Mouse (Mus musculus): ENCODE measurements at regions not wholly inside any gene's neighbourhood (a gene's known extent, or its start where the extent isn't known, plus 50 kb on each side); places are given as distances from the start of the nearest gene placed in this dataset.
A peak's percentile ranks its signal among the peaks of the same experiment; 100 is the strongest.

GRCm38 (mm10) chr4:139907366-139907765 is 60.5 kb downstream of the Klhdc7a start:
- DNase-seq (ENCODE audit: low read depth, low spot score), result no peak

- DNase-seq (ENCODE audit: low read depth, low spot score), result peak; percentile 22
These were observed 61.6 kb downstream of the Klhdc7a start for GRCm38 (mm10) chr4:139906176-139906575.

DNA sequence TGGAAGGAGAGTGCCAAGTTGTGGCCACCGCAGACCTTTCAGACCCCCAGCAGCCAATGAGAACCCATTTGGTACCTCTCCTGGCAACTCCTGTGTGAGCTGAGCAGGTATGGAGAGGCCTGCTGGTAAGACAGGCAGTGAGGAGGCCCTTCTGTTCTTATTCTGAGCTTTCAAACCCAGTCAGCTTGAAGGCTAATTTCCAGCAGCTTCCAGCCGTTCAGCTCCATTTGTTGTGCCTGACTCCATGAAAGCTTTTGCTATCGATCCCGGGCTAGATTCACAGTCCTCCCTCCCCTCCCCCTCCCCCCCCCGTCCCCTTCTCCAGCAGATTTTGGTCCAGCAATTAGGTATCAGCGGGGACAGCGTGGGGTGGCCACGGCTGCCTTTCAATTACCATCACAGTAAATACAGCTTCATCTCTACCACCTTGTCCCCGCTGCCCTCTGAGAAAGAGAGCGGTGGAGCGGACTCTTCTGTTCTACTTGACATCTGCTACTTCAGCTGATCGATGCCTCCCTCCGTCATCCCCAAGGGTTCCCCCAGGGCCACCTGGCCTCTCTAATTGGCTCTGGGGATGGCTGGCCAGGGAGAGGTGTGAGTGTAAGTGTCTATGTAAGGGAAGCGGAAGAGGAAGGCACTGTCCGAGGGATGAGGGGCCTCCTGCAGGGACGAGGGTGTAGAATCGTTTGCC is 62.6 kb downstream of the Klhdc7a start:
- no peak for DNase-seq (ENCODE audit: low read depth, low spot score)

- DNase-seq (ENCODE audit: low read depth, low spot score), result no peak
These were observed 66.6 kb upstream of the Pax7 start for GRCm38 (mm10) chr4:139899960-139900359.

- DNase-seq (ENCODE audit: low read depth, low spot score), result no peak
These were observed 66.1 kb upstream of the Pax7 start for GRCm38 (mm10) chr4:139899410-139899809.

- DNase-seq (ENCODE audit: low read depth, low spot score), result no peak
These were observed 59.4 kb upstream of the Pax7 start for GRCm38 (mm10) chr4:139892678-139893077.

DNA sequence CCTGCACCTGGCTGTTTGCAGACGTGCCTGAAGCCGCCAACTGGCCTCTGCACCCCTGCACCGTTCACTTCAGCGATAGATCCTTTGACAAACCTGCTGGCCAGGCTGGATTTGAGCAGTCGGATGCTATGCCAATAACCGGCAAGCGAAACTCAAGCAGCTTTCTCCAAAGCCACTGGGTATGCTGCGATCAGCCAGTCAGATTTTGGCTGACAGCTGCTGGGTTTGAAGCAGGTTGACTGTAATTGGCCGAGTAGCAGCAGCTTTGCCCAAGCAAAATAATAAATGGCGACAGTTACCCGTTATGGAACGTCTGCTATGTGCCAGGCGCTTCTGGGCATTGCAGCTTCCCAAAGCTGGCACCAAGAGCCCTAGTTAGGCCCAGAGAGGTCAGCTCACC is 55.7 kb upstream of the Pax7 start:
- no peak for DNase-seq (ENCODE audit: low read depth, low spot score)
